In genomic region chr1:153748549-153748948, GRCm38 (mm10) we compare ENCODE assay signal across 8 mouse cellular contexts. TPM values are rescaled to one million over a fixed set of nuclear protein-coding genes. Genes with fewer than 3 reads are reported as not detected.
DNase-seq lines count a peak whose midpoint lies in the region; ATAC-seq and TF ChIP-seq lines count a peak whose summit lies in the region.

No protein-coding gene starts in this region.

- H3K9me3 ChIP-seq in forebrain, postnatal 0 days (ENCODE audit: low read length): no peaks in the 10 kb centered on the region
- no peaks in the 10 kb centered on the region for H3K9me3 ChIP-seq in kidney, embryonic 16.5 days (ENCODE audit: low read length)

- H3K27ac ChIP-seq in forebrain, postnatal 0 days (ENCODE audit: low read depth, low read length): peak overlapping the region; percentile 88
- peak overlapping the region; percentile 81 for H3K27ac ChIP-seq in kidney, embryonic 16.5 days (ENCODE audit: low read length)
- peak overlapping the region; percentile 82 for H3K27ac ChIP-seq in macrophage

- 3% methylated on average over 1 of the region's 1 CpGs for WGBS in forebrain, postnatal 0 days
- 7% methylated on average over 1 of the region's 1 CpGs for whole genome bisulfite sequencing in kidney, embryonic 16.5 days
- WGBS in macrophage (ENCODE audit: missing documents): 0% methylated on average over 1 of the region's 1 CpGs

- no peaks in the 10 kb centered on the region for H3K36me3 ChIP-seq in forebrain, postnatal 0 days (ENCODE audit: insufficient read depth)
- H3K36me3 ChIP-seq in kidney, embryonic 16.5 days (ENCODE audit: insufficient read depth, low read length): 0 out of 2 replicates have a peak, but pooled peaks cover 2% of the 10 kb centered on the region
- H3K36me3 ChIP-seq in macrophage (ENCODE audit: inconsistent target): no peaks in the 10 kb centered on the region

- TF ChIP-seq CTCF in forebrain, postnatal 0 days (IDR thresholded peaks at IDR 0.05; ENCODE audit: low read depth): no peak

- H3K79me2 ChIP-seq in macrophage (ENCODE audit: inconsistent target): peaks cover 17% of the 10 kb centered on the region

- DNase-seq in CD4-positive, CD25-positive, alpha-beta regulatory T cell, adult 2 months (ENCODE audit: low read depth, low spot score): peak; percentile 83
- peak; percentile 79 for DNase-seq in adrenal gland, postnatal 10 days
- DNase-seq in forebrain, postnatal 0 days: peak; percentile 61
- peak; percentile 33 to 58 for DNase-seq in spleen, postnatal 14 days (ENCODE audit: low spot score in 2 of 2)
- no peak for DNase-seq in right cerebral cortex, postnatal 36 days (ENCODE audit: low spot score in 2 of 2)
- DNase-seq in frontal cortex, postnatal 36 days (ENCODE audit: low spot score in 2 of 2): no peak

- 0 out of 2 replicates have a peak overlapping the region, but pooled peaks have one; percentile 76 for H3K9ac ChIP-seq in forebrain, postnatal 0 days
- no peak overlapping the region for H3K9ac ChIP-seq in kidney, embryonic 16.5 days (replicated peaks; ENCODE audit: low read length)

- H3K4me2 ChIP-seq in forebrain, postnatal 0 days (ENCODE audit: low read depth): peak overlapping the region; percentile 65
- H3K4me2 ChIP-seq in kidney, embryonic 16.5 days (replicated peaks; ENCODE audit: low read depth, low read length): peak overlapping the region; percentile 59

- H3K27me3 ChIP-seq in forebrain, postnatal 0 days (ENCODE audit: insufficient read depth, low read length): no peaks in the 10 kb centered on the region
- H3K27me3 ChIP-seq in kidney, embryonic 16.5 days (ENCODE audit: insufficient read depth, low read length): no peaks in the 10 kb centered on the region

- H3K4me3 ChIP-seq in forebrain, postnatal 0 days (ENCODE audit: low read depth, low read length): no peak overlapping the region
- no peak overlapping the region for H3K4me3 ChIP-seq in kidney, embryonic 16.5 days (ENCODE audit: low read length)
- peak overlapping the region; percentile 30 for H3K4me3 ChIP-seq in macrophage (ENCODE audit: inconsistent target)

- H3K4me1 ChIP-seq in forebrain, postnatal 0 days (ENCODE audit: insufficient read depth): peaks cover 15% of the 10 kb centered on the region
- H3K4me1 ChIP-seq in kidney, embryonic 16.5 days (ENCODE audit: insufficient read depth, low read length): peaks cover 18% of the 10 kb centered on the region; the same call in 1 of the 2 replicates

- ATAC-seq in forebrain, postnatal 0 days: no peak
- peak; percentile 36; the same call in 1 of the 2 replicates for ATAC-seq in kidney, embryonic 16.5 days (ENCODE audit: low FRiP score, low TSS enrichment)

RNA-seq across cellular contexts. Expression of gene Rnasel, which starts 0.7 kb away (rescaled TPM):
- 10 to 100 TPM; 12.1 to 15.5 TPM for total RNA-seq in adrenal gland, postnatal 10 days (2021)
- total RNA-seq in forebrain, postnatal 0 days (2014; rRNA removed): 39.5 and 43.9 TPM in 2 replicates
- 10.7 and 19.5 TPM in 2 replicates for polyA plus RNA-seq in forebrain, postnatal 0 days (2015; fragmentation: Nextera tagmentation; extraction: Ambion mirVana)
- polyA plus RNA-seq in kidney, embryonic 16.5 days (2015; fragmentation: Nextera tagmentation; extraction: Ambion mirVana): 10.7 and 12.4 TPM in 2 replicates
- total RNA-seq in macrophage (2018; cell fraction: chromatin; rRNA removed): 100 to 1,000 TPM in 20 of 26 experiments, 10 to 100 TPM in 6; 49.0 to 419 (median 192) TPM
- total RNA-seq in macrophage (2018; cell fraction: cytosol; rRNA removed): 100 to 1,000 TPM in 25 of 26 experiments, 10 to 100 TPM in 1; 83.8 to 308 (median 169) TPM
- total RNA-seq in macrophage (2018; cell fraction: nucleus; rRNA removed): 100 to 1,000 TPM in 25 of 26 experiments, 10 to 100 TPM in 1; 86.5 to 468 (median 181) TPM
- polyA plus RNA-seq in macrophage (2018): 147 to 181 TPM (median 163 TPM) in 3 replicates

RNA-seq across cellular contexts. Expression of gene Rgs16, which starts 8.4 kb away (rescaled TPM):
- 10 to 100 TPM; 10.3 to 48.8 TPM for total RNA-seq in adrenal gland, postnatal 10 days (2021)
- 7.9 and 9.6 TPM in 2 replicates for total RNA-seq in forebrain, postnatal 0 days (2014; rRNA removed)
- polyA plus RNA-seq in forebrain, postnatal 0 days (2015; fragmentation: Nextera tagmentation; extraction: Ambion mirVana): 15.5 and 16.7 TPM in 2 replicates
- 4.5 and 5.0 TPM in 2 replicates for polyA plus RNA-seq in kidney, embryonic 16.5 days (2015; fragmentation: Nextera tagmentation; extraction: Ambion mirVana)
- total RNA-seq in macrophage (2018; cell fraction: chromatin; rRNA removed): under 1 TPM in 9 of 26 experiments, not detected in 17; 0.25 to 0.87 (median 0.36) TPM
- total RNA-seq in macrophage (2018; cell fraction: cytosol; rRNA removed): under 1 TPM in 22 of 26 experiments, not detected in 4; 0.04 to 0.99 (median 0.17) TPM
- total RNA-seq in macrophage (2018; cell fraction: nucleus; rRNA removed): 1 to 10 TPM in 1 of 26 experiments, under 1 TPM in 13, not detected in 12; 0.18 to 1.3 (median 0.31) TPM
- 0.11 to 1.2 TPM (median 0.14 TPM) in 3 replicates for polyA plus RNA-seq in macrophage (2018)

Comparison
In these comparisons a context has a peak if more than half of its experiments do, and no peak if none do; other contexts are left out.
1. DNase-seq: peak in CD4-positive, CD25-positive, alpha-beta regulatory T cell, adult 2 months (single experiment), adrenal gland, postnatal 10 days (single experiment), forebrain, postnatal 0 days (single experiment) and spleen, postnatal 14 days (2 of 2); none in right cerebral cortex, postnatal 36 days (0 of 2) and frontal cortex, postnatal 36 days (0 of 2).
2. Peak in every context shown above with its lines, with median percentiles within 50 percentile points of each other: H3K27ac ChIP-seq.